ENCODE assay signal across 9 mouse cellular contexts in the genomic region with DNA sequence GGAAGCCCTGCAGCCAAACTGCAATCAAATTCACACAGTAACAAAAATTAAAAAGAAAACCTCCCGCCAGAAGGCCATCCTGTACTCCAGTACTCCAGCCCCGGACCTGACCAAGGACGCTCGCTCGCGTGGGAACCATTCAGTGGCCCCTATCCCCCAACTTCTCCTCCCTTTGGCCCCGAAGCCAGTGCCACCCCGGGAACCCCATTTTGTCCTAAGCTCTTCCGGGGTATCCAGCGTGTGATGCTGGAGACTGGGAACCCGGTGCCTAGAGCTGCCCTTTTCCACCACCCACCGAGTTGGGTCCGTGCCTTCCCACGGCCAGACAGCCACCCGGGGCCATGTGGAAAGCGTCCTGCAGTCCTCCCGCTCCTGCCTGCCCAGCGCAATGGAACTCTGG. TPM values are rescaled to one million over a fixed set of nuclear protein-coding genes. Genes with fewer than 3 reads are reported as not detected.
DNase-seq lines count a peak whose midpoint lies in the region; ATAC-seq and TF ChIP-seq lines count a peak whose summit lies in the region.
"Not testable (repeated sequence)": the region's sequence is repeated elsewhere in the genome, so short reads cannot be mapped to it uniquely, and the experiment has no call there.
"Had no signal": no experiment of that assay in that cellular context is flagged by ENCODE, and none has a peak within 500 bp of the region (broad histone marks: within the 10 kb centered on the region; RNA-seq: fewer than 3 reads in every experiment).

No protein-coding gene starts in this region.

- not testable (repeated sequence) for H3K9me3 ChIP-seq in erythroblast, embryonic 14.5 days (ENCODE audit: control insufficient read depth, low read length); heart, postnatal 0 days (replicated peaks; ENCODE audit: control insufficient read depth, low read length); kidney, postnatal 0 days (replicated peaks; ENCODE audit: low read length); limb, embryonic 11.5 days (ENCODE audit: control insufficient read depth, low read length); megakaryocyte, embryonic 14.5 days

- WGBS in heart, postnatal 0 days = 1% methylated on average over 18 of the region's 18 CpGs
- WGBS in kidney, postnatal 0 days = under 1% methylated on average over 17 of the region's 18 CpGs
- WGBS in limb, embryonic 11.5 days = 0% methylated on average over 18 of the region's 18 CpGs

- H3K9ac ChIP-seq in heart, postnatal 0 days (replicated peaks; ENCODE audit: low read depth, low read length); kidney, postnatal 0 days (ENCODE audit: low read depth, low read length); limb, embryonic 11.5 days (ENCODE audit: low read length): not testable (repeated sequence)

- H3K36me3 ChIP-seq in erythroblast, embryonic 14.5 days (ENCODE audit: control insufficient read depth); heart, postnatal 0 days (replicated peaks; ENCODE audit: control insufficient read depth, insufficient read depth, low read length); kidney, postnatal 0 days (ENCODE audit: insufficient read depth, low read length); limb, embryonic 11.5 days (ENCODE audit: control insufficient read depth, insufficient read depth, low read length); megakaryocyte, embryonic 14.5 days (replicated peaks; ENCODE audit: low read length): not testable (repeated sequence)

- DNase-seq in 3134 (ENCODE audit: extremely low read depth, insufficient read length, low spot score) = peak; percentile 60
- DNase-seq in brain, adult 2 months (ENCODE audit: low read depth, low spot score) = peak; percentile 17
- not testable (repeated sequence) for DNase-seq in heart, postnatal 0 days (ENCODE audit: low spot score); kidney, postnatal 0 days (ENCODE audit: low spot score)
- peak; percentile 16 for DNase-seq in limb, embryonic 11.5 days (ENCODE audit: low spot score)
- peak; percentile 46 to 55 for DNase-seq in right cerebral cortex, postnatal 10 days (ENCODE audit: low spot score in 2 of 2)

- not testable (repeated sequence) for TF ChIP-seq CTCF in heart, postnatal 0 days (IDR thresholded peaks at IDR 0.05; ENCODE audit: low read depth); kidney, postnatal 0 days (IDR thresholded peaks at IDR 0.05; ENCODE audit: low read depth)

- ATAC-seq in heart, postnatal 0 days (ENCODE audit: insufficient read depth, low read depth); kidney, postnatal 0 days (replicated peaks; ENCODE audit: low FRiP score, low read depth); limb, embryonic 11.5 days (ENCODE audit: insufficient number of reproducible peaks, low FRiP score, low TSS enrichment, low read depth): not testable (repeated sequence)

- H3K4me1 ChIP-seq in erythroblast, embryonic 14.5 days (ENCODE audit: control insufficient read depth); heart, postnatal 0 days (ENCODE audit: control insufficient read depth, insufficient read depth); kidney, postnatal 0 days (replicated peaks; ENCODE audit: insufficient read depth, low read length); limb, embryonic 11.5 days (ENCODE audit: control insufficient read depth, insufficient read depth, low read length); megakaryocyte, embryonic 14.5 days: not testable (repeated sequence)

- H3K27ac ChIP-seq in heart, postnatal 0 days (ENCODE audit: low read depth) = peak overlapping the region; percentile 43; the same call in 1 of the 2 replicates
- H3K27ac ChIP-seq in kidney, postnatal 0 days; limb, embryonic 11.5 days (replicated peaks; ENCODE audit: low read depth, low read length): not testable (repeated sequence)

- H3K4me3 ChIP-seq in erythroblast, embryonic 14.5 days (replicated peaks) = peak overlapping the region; percentile 55
- peak overlapping the region; percentile 49 for H3K4me3 ChIP-seq in heart, postnatal 0 days (ENCODE audit: low read depth, low read length)
- H3K4me3 ChIP-seq in kidney, postnatal 0 days (replicated peaks; ENCODE audit: low read depth, low read length) = peak overlapping the region; percentile 38
- H3K4me3 ChIP-seq in limb, embryonic 11.5 days (ENCODE audit: low read depth, low read length) = peak overlapping the region; percentile 31
- peak overlapping the region; percentile 87 for H3K4me3 ChIP-seq in megakaryocyte, embryonic 14.5 days (replicated peaks)

- H3K27me3 ChIP-seq in erythroblast, embryonic 14.5 days (ENCODE audit: control insufficient read depth); heart, postnatal 0 days (ENCODE audit: control insufficient read depth, insufficient read depth, low read length); kidney, postnatal 0 days (ENCODE audit: insufficient read depth, low read length); limb, embryonic 11.5 days (ENCODE audit: control insufficient read depth, insufficient read depth, low read length); megakaryocyte, embryonic 14.5 days (replicated peaks): not testable (repeated sequence)

- TF ChIP-seq EP300 in heart, postnatal 0 days (IDR thresholded peaks at IDR 0.05; ENCODE audit: low read depth) = not testable (repeated sequence)

- peak overlapping the region; percentile 50 for H3K4me2 ChIP-seq in heart, postnatal 0 days (ENCODE audit: low read depth, low read length)
- H3K4me2 ChIP-seq in kidney, postnatal 0 days (ENCODE audit: low read length) = peak overlapping the region; percentile 44
- 0 out of 2 replicates have a peak overlapping the region, but pooled peaks have one; percentile 20 for H3K4me2 ChIP-seq in limb, embryonic 11.5 days (ENCODE audit: low read depth, severe bottlenecking)

RNA-seq across cellular contexts. Expression of gene Gm14326, which starts 0.4 kb away (rescaled TPM):
- not detected in 2 replicates for polyA plus RNA-seq in erythroblast, embryonic 14.5 days (2012)
- 7.3 and 12.3 TPM in 2 replicates for total RNA-seq in heart, postnatal 0 days (2014; rRNA removed; ENCODE audit: low replicate concordance)
- 30.4 and 37.8 TPM in 2 replicates for polyA plus RNA-seq in heart, postnatal 0 days (2015; fragmentation: Nextera tagmentation; extraction: Ambion mirVana)
- 22.7 and 25.4 TPM in 2 replicates for polyA plus RNA-seq in kidney, postnatal 0 days (2015; fragmentation: Nextera tagmentation; extraction: Ambion mirVana)
- polyA plus RNA-seq in limb, embryonic 11.5 days (2014; fragmentation: Nextera tagmentation; extraction: Ambion mirVana) = 14.4 and 15.4 TPM in 2 replicates
- polyA plus RNA-seq in megakaryocyte, embryonic 14.5 days (2012; ENCODE audit: insufficient read depth, low replicate concordance) = 1.6 TPM in 1 of 2 replicates, not detected in the other

RNA-seq across cellular contexts. Expression of gene Zfp972, which starts 31.3 kb away (rescaled TPM):
- not detected in 2 replicates for polyA plus RNA-seq in erythroblast, embryonic 14.5 days (2012)
- total RNA-seq in heart, postnatal 0 days (2014; rRNA removed; ENCODE audit: low replicate concordance) = not detected in 2 replicates
- 0.38 and 0.89 TPM in 2 replicates for polyA plus RNA-seq in heart, postnatal 0 days (2015; fragmentation: Nextera tagmentation; extraction: Ambion mirVana)
- polyA plus RNA-seq in kidney, postnatal 0 days (2015; fragmentation: Nextera tagmentation; extraction: Ambion mirVana) = 1.2 TPM in 1 of 2 replicates, not detected in the other
- not detected in 2 replicates for polyA plus RNA-seq in limb, embryonic 11.5 days (2014; fragmentation: Nextera tagmentation; extraction: Ambion mirVana)
- not detected in 2 replicates for polyA plus RNA-seq in megakaryocyte, embryonic 14.5 days (2012; ENCODE audit: insufficient read depth, low replicate concordance)

RNA-seq across cellular contexts. Expression of gene Gm14327, which starts 59.8 kb away (rescaled TPM):
- polyA plus RNA-seq in erythroblast, embryonic 14.5 days (2012) = not detected in 2 replicates
- 0.46 TPM in 1 of 2 replicates, not detected in the other for total RNA-seq in heart, postnatal 0 days (2014; rRNA removed; ENCODE audit: low replicate concordance)
- 5.6 and 5.7 TPM in 2 replicates for polyA plus RNA-seq in heart, postnatal 0 days (2015; fragmentation: Nextera tagmentation; extraction: Ambion mirVana)
- 4.3 and 6.1 TPM in 2 replicates for polyA plus RNA-seq in kidney, postnatal 0 days (2015; fragmentation: Nextera tagmentation; extraction: Ambion mirVana)
- 1.9 and 3.5 TPM in 2 replicates for polyA plus RNA-seq in limb, embryonic 11.5 days (2014; fragmentation: Nextera tagmentation; extraction: Ambion mirVana)
- polyA plus RNA-seq in megakaryocyte, embryonic 14.5 days (2012; ENCODE audit: insufficient read depth, low replicate concordance) = not detected in 2 replicates
- total RNA-seq: common myeloid progenitor, adult 5-6 weeks had no signal

Comparison
In these comparisons a context has a peak if more than half of its experiments do, and no peak if none do; other contexts are left out.
1. H3K4me3 ChIP-seq: peak in every context shown above with its lines; median percentile 87 in megakaryocyte, embryonic 14.5 days; 55 in erythroblast, embryonic 14.5 days; 49 in heart, postnatal 0 days; 38 in kidney, postnatal 0 days; 31 in limb, embryonic 11.5 days.